Mouse (Mus musculus) forebrain, embryonic 12.5 days (tissue): ENCODE results near the gene Rundc1. TPM values are rescaled to one million over a fixed set of nuclear protein-coding genes. Genes with fewer than 3 reads are reported as not detected.
A peak's percentile ranks its signal among the peaks of the same experiment; 100 is the strongest.
"Not testable (repeated sequence)": the region's sequence is repeated elsewhere in the genome, so short reads cannot be mapped to it uniquely, and the experiment has no call there.

Experiments used
- ATAC-seq: fragments of 200-750 bp; cut with Nextera tagmentation; 2 replicates; pipeline ENCODE4 v1.8.0; 2017; ENCODE audit warnings: moderate TSS enrichment; ENCODE audit not compliant: low FRiP score
- H3K27ac ChIP-seq: fragments of 300-500 bp; sonication (generic); 2 replicates; pipeline ENCODE4 v1.5.1; 2016; ENCODE audit warnings: mild to moderate bottlenecking
- H3K27me3 ChIP-seq: fragments of 300-500 bp; sonication (generic); 2 replicates; pipeline ENCODE4 v1.6.1; 2016; ENCODE audit warnings: mild to moderate bottlenecking
- H3K36me3 ChIP-seq: fragments of 300-500 bp; sonication (generic); replicated peaks from 2 replicates; pipeline ENCODE4 v1.6.1; 2016; ENCODE audit warnings: mild to moderate bottlenecking
- H3K4me1 ChIP-seq: fragments of 300-500 bp; sonication (generic); 2 replicates; pipeline ENCODE4 v1.6.1; 2016
- H3K4me2 ChIP-seq: fragments of 300-500 bp; sonication (generic); 2 replicates; pipeline ENCODE4 v1.6.1; 2016; ENCODE audit warnings: mild to moderate bottlenecking, moderate library complexity
- H3K4me3 ChIP-seq: fragments of 300-500 bp; sonication (generic); replicated peaks from 2 replicates; pipeline ENCODE4 v1.5.1; 2016; ENCODE audit warnings: mild to moderate bottlenecking
- H3K9ac ChIP-seq: fragments of 300-500 bp; sonication (generic); 2 replicates; pipeline ENCODE4 v1.6.1; 2016; ENCODE audit warnings: mild to moderate bottlenecking
- H3K9me3 ChIP-seq: fragments of 300-500 bp; sonication (generic); 2 replicates; pipeline ENCODE4 v1.6.1; 2016
- WGBS: fragments of 180-500 bp; shearing (Covaris S2); methylation state at CpG from one replicate; pipeline ENCODE4 v1.1.7; 2016; 5-methylcytosine and 5-hydroxymethylcytosine counted together
- polyA plus RNA-seq: library from polyadenylated mRNA; unstranded; fragments of >200 nt; fragmentation: Nextera tagmentation; extraction: Ambion mirVana; gene quantifications from 2 replicates; pipeline ENCODE4 v1.2.1, GENCODE M21; 2016

Rundc1 gene
- polyA plus RNA-seq, 1 experiment from 2014 or later = 27.3 TPM

- no peak overlapping the region for H3K27ac ChIP-seq
Observed at GRCm38 (mm10) chr11:101447786-101448185, 22.9 kb downstream of the Rundc1 start.

GRCm38 (mm10) chr11:101448274-101448746 lies 23.4 kb downstream of the Rundc1 start, which contains the start of gene Ifi35:
Ifi35 (plus strand) TSS chr11:101448407.
- 49% methylated on average over 10 of the region's 10 CpGs for WGBS
- peaks cover 10% of the 10 kb centered on the region for H3K4me1 ChIP-seq
- H3K4me2 ChIP-seq = peak within 1 kb of the TSS; percentile 8; the same call in 1 of the 2 replicates
- no peaks in the 10 kb centered on the region for H3K9me3 ChIP-seq
- H3K27me3 ChIP-seq = no peaks in the 10 kb centered on the region
- ATAC-seq = no peak
- 0 out of 2 replicates have a peak within 1 kb of the TSS, but pooled peaks have one; percentile 4 for H3K4me3 ChIP-seq
- peaks cover 27% of the 10 kb centered on the region for H3K36me3 ChIP-seq
- no peak within 1 kb of the TSS for H3K9ac ChIP-seq
- H3K27ac ChIP-seq = no peak within 1 kb of the TSS

More at GRCm38 (mm10) chr11:101447786-101448185, 22.9 kb downstream of the Rundc1 start:
- Histone ChIP-seq H3K4me3 (no peak overlapping the region), H3K4me1 (peaks cover 14% of the 10 kb centered on the region), H3K4me2 (no peak overlapping the region), H3K9me3 (no peaks in the 10 kb centered on the region), H3K27me3 (no peaks in the 10 kb centered on the region), H3K9ac (no peak overlapping the region), H3K36me3 (peaks cover 27% of the 10 kb centered on the region)
- 92% methylated on average over 5 of the region's 5 CpGs for WGBS
- ATAC-seq = no peak

GRCm38 (mm10) chr11:101448899-101449298 lies 24.0 kb downstream of the Rundc1 start:
- Histone ChIP-seq H3K4me1 (peaks cover 4% of the 10 kb centered on the region), H3K27me3 (no peaks in the 10 kb centered on the region), H3K4me3 (no peak overlapping the region), H3K9me3 (no peaks in the 10 kb centered on the region), H3K36me3 (peaks cover 22% of the 10 kb centered on the region), H3K4me2 (no peak overlapping the region), H3K27ac (no peak overlapping the region), H3K9ac (no peak overlapping the region)
- 86% methylated on average over 4 of the region's 4 CpGs for WGBS
- ATAC-seq = no peak

- H3K4me2 ChIP-seq, H3K4me1 ChIP-seq, H3K9me3 ChIP-seq, H3K4me3 ChIP-seq, ATAC-seq, H3K27ac ChIP-seq, H3K27me3 ChIP-seq, H3K9ac ChIP-seq: not testable (repeated sequence)
- 82% methylated on average over 4 of the region's 4 CpGs for WGBS
- peaks cover 15% of the 10 kb centered on the region for H3K36me3 ChIP-seq
Observed at GRCm38 (mm10) chr11:101449596-101449995, 24.7 kb downstream of the Rundc1 start.

GRCm38 (mm10) chr11:101450394-101450793 lies 25.5 kb downstream of the Rundc1 start:
- ATAC-seq = no peak
- WGBS = 82% methylated on average over 3 of the region's 3 CpGs
- Histone ChIP-seq H3K4me1 (peaks cover 9% of the 10 kb centered on the region), H3K4me2 (no peak overlapping the region), H3K9me3 (no peaks in the 10 kb centered on the region), H3K9ac (no peak overlapping the region), H3K36me3 (peaks cover 7% of the 10 kb centered on the region), H3K4me3 (no peak overlapping the region), H3K27me3 (no peaks in the 10 kb centered on the region), H3K27ac (no peak overlapping the region)

- peaks cover 9% of the 10 kb centered on the region for H3K4me1 ChIP-seq
- no peak overlapping the region for H3K4me2 ChIP-seq
- no peak overlapping the region for H3K27ac ChIP-seq
- WGBS = 95% methylated on average over 10 of the region's 10 CpGs
- no peak overlapping the region for H3K9ac ChIP-seq
- ATAC-seq = no peak
- H3K27me3 ChIP-seq = no peaks in the 10 kb centered on the region
- H3K9me3 ChIP-seq = no peaks in the 10 kb centered on the region
- H3K36me3 ChIP-seq = no peaks in the 10 kb centered on the region
- no peak overlapping the region for H3K4me3 ChIP-seq
Observed at GRCm38 (mm10) chr11:101451536-101451935, 26.7 kb downstream of the Rundc1 start.

- WGBS = 73% methylated on average over 10 of the region's 10 CpGs
- Histone ChIP-seq H3K9ac (no peak overlapping the region), H3K4me3 (no peak overlapping the region), H3K36me3 (peaks cover 2% of the 10 kb centered on the region; the same call in 1 of the 2 replicates), H3K9me3 (no peaks in the 10 kb centered on the region), H3K4me1 (peaks cover 9% of the 10 kb centered on the region), H3K27ac (no peak overlapping the region), H3K27me3 (no peaks in the 10 kb centered on the region), H3K4me2 (no peak overlapping the region)
- ATAC-seq = no peak
Observed at GRCm38 (mm10) chr11:101452093-101452774, 27.3 kb downstream of the Rundc1 start.

GRCm38 (mm10) chr11:101454702-101455101 lies 29.8 kb downstream of the Rundc1 start:
- Histone ChIP-seq H3K9ac (no peak overlapping the region), H3K9me3 (no peaks in the 10 kb centered on the region), H3K36me3 (peaks cover 22% of the 10 kb centered on the region), H3K27me3 (no peaks in the 10 kb centered on the region), H3K4me2 (peak overlapping the region; percentile 6; the same call in 1 of the 2 replicates), H3K27ac (peak overlapping the region; percentile 21), H3K4me1 (peaks cover 9% of the 10 kb centered on the region), H3K4me3 (no peak overlapping the region)
- WGBS = 23% methylated on average over 6 of the region's 6 CpGs
- ATAC-seq = peak; percentile 55; the same call in 1 of the 2 replicates

- Histone ChIP-seq H3K9ac (no peak overlapping the region), H3K9me3 (no peaks in the 10 kb centered on the region), H3K36me3 (peaks cover 31% of the 10 kb centered on the region), H3K4me1 (peaks cover 13% of the 10 kb centered on the region), H3K4me3 (no peak overlapping the region), H3K4me2 (no peak overlapping the region), H3K27me3 (no peaks in the 10 kb centered on the region), H3K27ac (no peak overlapping the region)
- no peak for ATAC-seq
- 94% methylated on average over 7 of the region's 7 CpGs for WGBS
Observed at GRCm38 (mm10) chr11:101455627-101456026, 30.7 kb downstream of the Rundc1 start.

- 92% methylated on average over 9 of the region's 9 CpGs for WGBS
- no peak overlapping the region for H3K4me2 ChIP-seq
- H3K4me1 ChIP-seq = peaks cover 21% of the 10 kb centered on the region
- ATAC-seq = no peak
- H3K9me3 ChIP-seq = no peaks in the 10 kb centered on the region
- no peak overlapping the region for H3K27ac ChIP-seq
- no peak overlapping the region for H3K4me3 ChIP-seq
- no peaks in the 10 kb centered on the region for H3K27me3 ChIP-seq
- H3K36me3 ChIP-seq = peaks cover 49% of the 10 kb centered on the region
- H3K9ac ChIP-seq = no peak overlapping the region
Observed at GRCm38 (mm10) chr11:101457631-101458030, 32.7 kb downstream of the Rundc1 start.

- no peaks in the 10 kb centered on the region for H3K27me3 ChIP-seq
- no peak overlapping the region for H3K27ac ChIP-seq
- 87% methylated on average over 12 of the region's 12 CpGs for WGBS
- ATAC-seq = no peak
- peaks cover 27% of the 10 kb centered on the region for H3K4me1 ChIP-seq
- H3K4me2 ChIP-seq = no peak overlapping the region
- H3K9ac ChIP-seq = no peak overlapping the region
- H3K36me3 ChIP-seq = peaks cover 49% of the 10 kb centered on the region
- H3K9me3 ChIP-seq = no peaks in the 10 kb centered on the region
- no peak overlapping the region for H3K4me3 ChIP-seq
Observed at GRCm38 (mm10) chr11:101458217-101458616, 33.3 kb downstream of the Rundc1 start.

- Histone ChIP-seq H3K4me2 (no peak overlapping the region), H3K9me3 (no peaks in the 10 kb centered on the region), H3K27ac (no peak overlapping the region), H3K4me3 (no peak overlapping the region), H3K36me3 (peaks cover 49% of the 10 kb centered on the region), H3K9ac (no peak overlapping the region), H3K4me1 (peaks cover 38% of the 10 kb centered on the region), H3K27me3 (peaks cover under 1% of the 10 kb centered on the region; the same call in 1 of the 2 replicates)
- 39% methylated on average over 4 of the region's 6 CpGs for whole genome bisulfite sequencing
- no peak for ATAC-seq
Observed at GRCm38 (mm10) chr11:101459716-101460115, 34.8 kb downstream of the Rundc1 start.

GRCm38 (mm10) chr11:101460321-101460720 lies 35.4 kb downstream of the Rundc1 start:
- no peak for ATAC-seq
- Histone ChIP-seq H3K4me3 (no peak overlapping the region), H3K4me2 (no peak overlapping the region), H3K27ac (no peak overlapping the region), H3K36me3 (peaks cover 49% of the 10 kb centered on the region), H3K27me3 (peaks cover 5% of the 10 kb centered on the region; the same call in 1 of the 2 replicates), H3K4me1 (peaks cover 39% of the 10 kb centered on the region), H3K9me3 (no peaks in the 10 kb centered on the region), H3K9ac (no peak overlapping the region)
- 90% methylated on average over 15 of the region's 15 CpGs for WGBS
